Mouse (Mus musculus) hindbrain, embryonic 13.5 days (tissue): ENCODE results near the gene Dot1l. TPM values are rescaled to one million over a fixed set of nuclear protein-coding genes. Genes with fewer than 3 reads are reported as not detected.
A peak's percentile ranks its signal among the peaks of the same experiment; 100 is the strongest.

Source experiments
- ATAC-seq: fragments of 200-750 bp; cut with Nextera tagmentation; 2 replicates; pipeline ENCODE4 v1.8.0; 2017; ENCODE audit warnings: moderate TSS enrichment; ENCODE audit not compliant: low FRiP score
- H3K27ac ChIP-seq: fragments of 300-500 bp; sonication (generic); 2 replicates; pipeline ENCODE4 v1.5.1; 2015; ENCODE audit warnings: inconsistent platforms, mild to moderate bottlenecking, moderate library complexity
- H3K27me3 ChIP-seq: fragments of 300-500 bp; sonication (generic); 2 replicates; pipeline ENCODE4 v1.6.1; 2015; ENCODE audit warnings: mild to moderate bottlenecking, inconsistent platforms
- H3K36me3 ChIP-seq: fragments of 300-500 bp; sonication (generic); 2 replicates; pipeline ENCODE4 v1.6.1; 2015; ENCODE audit warnings: mild to moderate bottlenecking, inconsistent platforms
- H3K4me1 ChIP-seq: fragments of 300-500 bp; sonication (generic); replicated peaks from 2 replicates; pipeline ENCODE4 v1.6.1; 2015; ENCODE audit warnings: inconsistent platforms
- H3K4me2 ChIP-seq: fragments of 300-500 bp; sonication (generic); 2 replicates; pipeline ENCODE4 v1.6.1; 2015; ENCODE audit warnings: inconsistent platforms, mild to moderate bottlenecking, moderate library complexity
- H3K4me3 ChIP-seq: fragments of 300-500 bp; sonication (generic); 2 replicates; pipeline ENCODE4 v1.5.1; 2015; ENCODE audit warnings: mild to moderate bottlenecking, inconsistent platforms
- H3K9ac ChIP-seq: fragments of 300-500 bp; sonication (generic); 2 replicates; pipeline ENCODE4 v1.6.1; 2015; ENCODE audit warnings: mild to moderate bottlenecking, inconsistent platforms
- H3K9me3 ChIP-seq: fragments of 300-500 bp; sonication (generic); 2 replicates; pipeline ENCODE4 v1.6.1; 2016; ENCODE audit warnings: inconsistent platforms
- WGBS: fragments of 180-500 bp; shearing (Covaris S2); methylation state at CpG from one replicate; pipeline ENCODE4 v1.1.7; 2015; 5-methylcytosine and 5-hydroxymethylcytosine counted together
- polyA plus RNA-seq: library from polyadenylated mRNA; unstranded; fragments of >200 nt; fragmentation: Nextera tagmentation; extraction: Ambion mirVana; gene quantifications from 2 replicates; pipeline ENCODE4 v1.2.1, GENCODE M21; 2015

Gene Dot1l
- polyA plus RNA-seq: 18.9 and 19.4 TPM in 2 replicates

DNA sequence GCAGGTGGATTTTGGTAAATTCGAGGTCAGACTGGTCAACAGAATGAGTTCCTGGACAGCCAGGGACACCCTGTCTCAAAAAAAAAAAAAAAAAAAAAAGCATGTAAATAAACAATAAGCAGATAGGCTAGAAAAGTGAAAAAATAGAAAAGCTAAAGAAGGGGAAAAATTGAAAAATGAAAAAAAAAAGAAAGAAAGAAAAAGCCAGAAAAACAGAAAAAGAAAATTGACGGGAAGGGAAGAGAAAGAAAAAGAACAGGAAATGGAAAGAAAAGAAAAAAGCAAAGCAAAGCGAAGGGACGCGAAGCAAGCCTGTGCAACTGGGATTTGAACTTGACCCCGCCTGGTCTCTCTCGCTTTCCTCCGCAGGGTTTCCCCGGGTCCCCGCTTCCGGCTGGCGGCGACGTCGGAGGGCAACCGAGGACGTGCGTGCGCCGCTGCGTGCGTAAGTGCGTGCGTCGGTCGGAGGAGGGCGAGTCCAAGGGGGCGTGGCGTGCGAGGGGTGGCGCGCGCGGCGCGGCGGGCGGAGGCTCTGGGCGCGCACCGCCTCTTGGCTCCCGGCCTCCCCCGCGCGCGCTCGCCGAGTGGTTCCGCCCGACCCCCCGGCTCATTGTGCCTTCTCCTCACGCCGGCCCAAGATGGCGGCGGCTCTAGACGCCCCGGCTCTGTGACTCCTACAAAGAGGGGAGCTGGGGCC lies at the start of gene Dot1l:
TSS of gene Dot1l (plus strand) at position 613 of the 697 bp plus-strand sequence.
- peak within 1 kb of the TSS; percentile 98 for H3K9ac ChIP-seq
- H3K9me3 ChIP-seq: no peaks in the 10 kb centered on the region
- peak; percentile 91 for ATAC-seq
- peaks cover 61% of the 10 kb centered on the region for H3K4me1 ChIP-seq
- H3K36me3 ChIP-seq: no peaks in the 10 kb centered on the region
- peak within 1 kb of the TSS; percentile 94 for H3K4me3 ChIP-seq
- WGBS: 3% methylated on average over 22 of the region's 57 CpGs
- peak within 1 kb of the TSS; percentile 98 for H3K4me2 ChIP-seq
- no peaks in the 10 kb centered on the region for H3K27me3 ChIP-seq
- peak within 1 kb of the TSS; percentile 89 for H3K27ac ChIP-seq

DNA sequence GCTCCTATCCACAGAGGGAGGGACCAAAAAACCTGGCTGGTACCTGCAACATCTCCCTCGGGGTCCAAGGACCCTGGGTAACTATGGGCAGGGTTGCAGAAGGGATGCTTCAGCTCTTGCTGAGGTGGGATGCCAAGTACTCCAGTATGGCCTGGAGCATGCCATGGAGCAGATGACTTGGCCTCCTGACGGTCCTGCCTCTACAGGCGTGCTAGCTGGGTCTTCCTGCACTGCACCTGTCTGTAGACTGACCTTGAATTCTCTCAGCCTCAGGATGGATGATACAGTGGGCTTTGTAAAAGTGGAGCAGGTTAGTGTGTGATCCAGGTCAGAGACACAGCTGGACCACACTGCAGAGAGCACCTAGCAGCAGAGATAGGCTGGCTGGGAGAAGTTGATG lies 49.5 kb upstream of the Dot1l start:
- Histone ChIP-seq H3K36me3 (peaks cover 53% of the 10 kb centered on the region), H3K4me3 (no peak overlapping the region), H3K9me3 (no peaks in the 10 kb centered on the region), H3K4me2 (no peak overlapping the region), H3K27me3 (no peaks in the 10 kb centered on the region), H3K27ac (no peak overlapping the region), H3K9ac (no peak overlapping the region), H3K4me1 (peaks cover 36% of the 10 kb centered on the region)
- no peak for ATAC-seq
- 89% methylated on average over 3 of the region's 3 CpGs for WGBS

DNA sequence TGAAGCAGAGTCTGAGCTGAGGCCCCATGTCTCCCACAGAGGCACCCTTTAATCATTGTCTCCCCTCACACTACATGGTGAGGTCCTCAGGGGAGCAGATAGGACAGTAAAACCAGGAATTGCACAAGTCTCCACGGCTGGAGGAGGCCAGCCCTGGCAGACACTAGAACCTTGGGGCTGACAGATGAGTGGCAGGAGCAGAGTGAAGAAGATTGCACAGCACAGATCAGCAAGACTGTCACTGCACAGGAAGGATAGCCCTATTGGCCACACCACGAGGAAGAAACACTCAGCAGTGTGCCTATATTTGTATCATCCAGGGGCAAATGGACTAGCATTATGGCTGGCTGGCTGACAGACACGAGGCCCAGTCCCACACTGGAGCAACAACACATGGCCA lies 44.2 kb upstream of the Dot1l start:
- Histone ChIP-seq H3K27me3 (no peaks in the 10 kb centered on the region), H3K4me1 (no peaks in the 10 kb centered on the region), H3K27ac (no peak overlapping the region), H3K4me3 (no peak overlapping the region), H3K36me3 (peaks cover 100% of the 10 kb centered on the region), H3K4me2 (no peak overlapping the region), H3K9me3 (no peaks in the 10 kb centered on the region), H3K9ac (no peak overlapping the region)
- ATAC-seq: no peak
- 95% methylated on average over 3 of the region's 3 CpGs for WGBS

DNA sequence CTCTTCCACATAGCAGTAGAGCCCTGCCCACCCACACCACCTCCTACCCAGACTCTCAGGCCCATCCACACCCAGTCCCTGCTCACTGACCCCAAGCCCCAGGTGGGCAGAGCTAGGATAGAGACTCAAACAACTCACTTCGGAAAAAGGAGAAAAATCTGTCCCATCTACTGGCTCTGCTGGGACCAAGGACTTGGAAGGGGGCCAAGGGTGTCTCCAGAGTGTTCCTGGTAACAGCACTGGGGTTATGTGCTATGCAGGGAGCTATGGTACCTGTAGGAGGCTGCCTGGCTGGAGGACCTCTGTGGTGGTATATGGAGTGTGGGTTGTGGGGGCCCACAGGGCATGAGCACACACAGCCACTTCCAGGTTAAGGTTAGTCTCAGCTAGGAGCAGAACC lies 37.7 kb upstream of the Dot1l start:
- WGBS: 90% methylated on average over 1 of the region's 1 CpGs
- no peak overlapping the region for H3K9ac ChIP-seq
- no peaks in the 10 kb centered on the region for H3K4me1 ChIP-seq
- H3K36me3 ChIP-seq: peaks cover 100% of the 10 kb centered on the region
- ATAC-seq: no peak
- no peak overlapping the region for H3K27ac ChIP-seq
- no peak overlapping the region for H3K4me3 ChIP-seq
- no peaks in the 10 kb centered on the region for H3K9me3 ChIP-seq
- no peaks in the 10 kb centered on the region for H3K27me3 ChIP-seq
- no peak overlapping the region for H3K4me2 ChIP-seq

DNA sequence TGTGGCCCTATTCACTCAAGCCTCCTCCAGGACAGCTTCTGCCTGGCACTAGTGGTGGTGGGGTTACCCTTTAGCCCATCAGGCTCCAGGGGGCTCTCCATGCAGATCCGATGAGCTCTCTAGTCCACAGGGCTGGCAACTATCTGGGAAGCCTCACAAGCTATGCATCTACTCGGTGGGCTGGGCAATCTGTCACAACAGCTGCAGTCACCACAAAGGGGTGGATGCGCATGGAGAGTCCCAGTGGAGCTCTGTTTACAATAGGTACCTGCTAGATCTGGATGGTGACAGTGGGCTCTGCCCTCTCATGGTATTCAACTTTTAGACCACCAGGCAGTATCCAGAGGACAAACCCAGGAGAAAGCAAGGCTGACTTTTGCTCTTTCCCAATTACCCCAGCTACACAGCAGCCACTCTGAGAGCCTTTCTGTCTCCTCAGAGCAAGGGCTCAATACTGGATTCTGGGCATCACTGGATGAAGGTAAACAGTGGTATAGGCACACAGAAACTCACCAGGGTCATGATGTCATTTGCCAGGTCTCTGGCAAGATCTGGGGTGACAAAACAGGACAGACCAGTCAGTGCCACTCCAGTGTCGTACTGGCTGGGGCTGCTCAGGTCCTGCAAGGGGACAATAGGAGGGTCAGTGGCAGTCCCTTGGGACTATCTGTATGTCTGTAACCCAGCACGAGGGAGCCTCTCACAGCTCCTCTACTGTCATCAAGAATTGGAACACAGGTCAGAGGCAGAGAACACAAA lies 27.5 kb upstream of the Dot1l start:
- 83% methylated on average over 5 of the region's 5 CpGs for WGBS
- no peak overlapping the region for H3K4me2 ChIP-seq
- H3K4me1 ChIP-seq: no peaks in the 10 kb centered on the region
- ATAC-seq: no peak
- H3K9me3 ChIP-seq: no peaks in the 10 kb centered on the region
- no peak overlapping the region for H3K4me3 ChIP-seq
- peaks cover 99% of the 10 kb centered on the region for H3K36me3 ChIP-seq
- no peaks in the 10 kb centered on the region for H3K27me3 ChIP-seq
- no peak overlapping the region for H3K9ac ChIP-seq
- H3K27ac ChIP-seq: no peak overlapping the region

DNA sequence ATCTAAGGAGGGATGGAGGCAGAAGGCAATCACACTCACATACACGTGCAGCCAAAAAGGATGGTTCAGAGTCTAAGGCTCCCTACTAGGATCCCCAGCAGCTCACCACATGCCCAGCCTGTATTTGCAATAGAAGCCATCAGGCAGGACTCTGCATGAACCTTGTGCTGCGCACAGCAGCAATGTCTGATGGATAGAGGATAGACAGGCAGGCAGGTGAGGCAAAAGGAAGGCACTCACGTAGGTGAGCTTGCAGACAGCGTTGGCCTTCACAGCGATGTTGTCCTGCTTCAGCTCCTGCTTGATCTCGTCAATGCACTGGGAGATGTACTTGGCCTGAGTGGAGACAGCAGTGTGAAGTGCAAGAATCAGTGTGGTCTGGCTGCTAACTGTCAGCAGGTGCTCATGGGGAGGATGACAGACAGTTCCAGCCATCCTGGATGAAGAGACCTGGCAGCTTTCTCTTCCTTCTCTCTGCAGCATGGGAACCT lies 22.4 kb upstream of the Dot1l start:
- Histone ChIP-seq H3K4me2 (no peak overlapping the region), H3K9me3 (no peaks in the 10 kb centered on the region), H3K36me3 (peaks cover 76% of the 10 kb centered on the region), H3K4me1 (peaks cover 17% of the 10 kb centered on the region), H3K9ac (no peak overlapping the region), H3K4me3 (no peak overlapping the region), H3K27ac (no peak overlapping the region), H3K27me3 (no peaks in the 10 kb centered on the region)
- 92% methylated on average over 6 of the region's 6 CpGs for WGBS
- no peak for ATAC-seq

DNA sequence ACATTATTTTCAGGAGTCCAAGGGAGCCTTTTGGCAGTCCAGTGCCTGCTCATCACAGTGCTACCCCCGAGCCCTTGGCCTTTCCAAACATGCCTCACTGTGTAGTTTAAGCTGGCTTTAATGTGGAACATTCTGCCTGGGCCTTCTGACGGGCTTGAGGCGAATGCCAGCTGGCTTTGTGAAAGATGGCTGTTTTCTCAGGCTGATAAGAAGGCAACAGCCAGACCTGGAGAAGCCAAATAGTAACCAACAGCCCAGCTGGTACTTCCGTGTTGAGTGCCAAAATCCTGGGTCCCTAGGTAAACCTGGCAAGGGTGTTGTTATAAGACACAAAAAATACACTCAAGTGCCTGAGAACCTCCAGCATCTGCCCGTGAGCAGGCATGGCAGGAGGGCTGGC lies 18.3 kb upstream of the Dot1l start:
- peaks cover 55% of the 10 kb centered on the region for H3K4me1 ChIP-seq
- no peaks in the 10 kb centered on the region for H3K9me3 ChIP-seq
- WGBS: 79% methylated on average over 5 of the region's 5 CpGs
- peaks cover 36% of the 10 kb centered on the region for H3K36me3 ChIP-seq
- H3K9ac ChIP-seq: no peak overlapping the region
- no peak overlapping the region for H3K4me2 ChIP-seq
- no peak overlapping the region for H3K27ac ChIP-seq
- H3K27me3 ChIP-seq: no peaks in the 10 kb centered on the region
- no peak overlapping the region for H3K4me3 ChIP-seq
- ATAC-seq: no peak

DNA sequence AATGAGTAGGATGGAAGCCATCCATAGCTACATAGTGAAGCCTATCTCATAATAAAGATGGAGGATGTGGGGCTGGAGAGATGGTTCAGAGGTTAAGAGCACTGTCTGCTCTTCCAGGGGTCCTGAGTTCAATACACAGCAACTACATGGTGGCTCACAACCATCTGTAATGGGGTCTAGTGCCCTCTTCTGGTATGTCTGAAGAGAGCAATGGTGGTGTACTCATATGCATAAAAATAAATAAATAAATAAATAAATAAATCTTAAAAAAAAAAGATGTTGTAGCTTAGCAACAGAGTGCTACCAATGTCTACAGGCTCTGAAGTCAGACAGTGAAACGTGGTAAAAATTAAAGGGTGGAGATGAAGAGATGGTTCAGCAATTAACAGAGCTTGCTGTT lies 16.3 kb upstream of the Dot1l start:
- no peak overlapping the region for H3K27ac ChIP-seq
- no peak for ATAC-seq
- 75% methylated on average over 1 of the region's 1 CpGs for WGBS

DNA sequence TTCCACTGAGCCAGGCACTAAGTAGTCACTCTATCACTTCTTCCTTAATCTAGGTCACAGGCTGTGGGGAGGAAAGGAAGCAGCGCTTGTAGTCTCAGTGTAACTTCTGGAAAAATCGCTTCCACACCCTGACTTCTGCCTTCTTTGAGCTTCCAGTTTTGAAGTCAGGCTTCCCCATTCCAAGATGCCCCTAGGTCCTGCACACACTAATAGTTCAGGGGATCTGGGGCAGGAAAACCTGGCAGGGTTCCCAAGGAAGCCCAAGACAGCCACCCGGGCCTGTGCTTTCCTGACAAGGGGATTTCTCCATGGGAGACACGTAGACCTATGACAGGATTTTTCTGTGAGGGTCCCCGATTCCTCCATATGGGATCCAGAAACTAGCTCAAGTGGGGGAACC lies 13.9 kb upstream of the Dot1l start:
- Histone ChIP-seq H3K27ac (0 out of 2 replicates have a peak overlapping the region, but pooled peaks have one; percentile 84), H3K4me3 (peak overlapping the region; percentile 98), H3K4me1 (peaks cover 54% of the 10 kb centered on the region), H3K4me2 (peak overlapping the region; percentile 99), H3K36me3 (peaks cover 6% of the 10 kb centered on the region; the same call in 1 of the 2 replicates), H3K27me3 (no peaks in the 10 kb centered on the region), H3K9me3 (no peaks in the 10 kb centered on the region), H3K9ac (peak overlapping the region; percentile 95)
- ATAC-seq: no peak
- 34% methylated on average over 5 of the region's 5 CpGs for WGBS

More for the DNA sequence above, 16.3 kb upstream of the Dot1l start:
- H3K36me3 ChIP-seq: peaks cover 17% of the 10 kb centered on the region
- H3K4me2 ChIP-seq: no peak overlapping the region
- no peaks in the 10 kb centered on the region for H3K9me3 ChIP-seq
- H3K4me1 ChIP-seq: peaks cover 60% of the 10 kb centered on the region
- H3K27me3 ChIP-seq: no peaks in the 10 kb centered on the region
- H3K4me3 ChIP-seq: no peak overlapping the region
- H3K9ac ChIP-seq: no peak overlapping the region

DNA sequence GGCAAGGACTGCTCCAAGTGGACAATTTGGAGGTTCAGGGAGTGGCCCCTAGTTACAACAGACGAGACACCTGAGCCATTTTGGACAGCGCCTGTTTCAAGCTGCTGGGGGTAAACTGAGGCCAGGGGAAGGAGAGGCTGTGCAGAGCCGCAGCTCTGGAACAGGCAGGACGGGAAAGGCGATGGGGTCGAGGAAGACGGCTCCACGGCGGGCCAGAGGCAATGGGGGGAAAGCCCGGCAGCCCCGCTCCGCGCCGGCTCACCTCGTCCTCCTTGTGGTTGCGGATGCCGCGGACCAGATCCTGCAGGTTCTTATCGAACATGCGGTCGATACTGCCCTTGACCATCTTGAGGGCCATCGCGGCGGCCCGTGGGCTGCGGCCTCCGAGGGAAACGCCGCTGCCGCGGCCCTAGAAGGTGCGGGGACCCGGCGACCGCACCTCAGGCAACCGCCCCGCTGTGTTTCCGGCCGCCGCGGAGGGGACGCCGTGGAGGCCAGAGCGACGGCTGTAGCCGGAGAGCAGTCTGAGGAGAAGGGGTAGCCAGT lies 13.3 kb upstream of the Dot1l start:
- Histone ChIP-seq H3K9ac (peak overlapping the region; percentile 95), H3K4me3 (peak overlapping the region; percentile 98), H3K4me1 (peaks cover 49% of the 10 kb centered on the region), H3K27me3 (no peaks in the 10 kb centered on the region), H3K9me3 (no peaks in the 10 kb centered on the region), H3K27ac (peak overlapping the region; percentile 84), H3K36me3 (peaks cover 6% of the 10 kb centered on the region; the same call in 1 of the 2 replicates), H3K4me2 (peak overlapping the region; percentile 99)
- peak; percentile 17 for ATAC-seq
- under 1% methylated on average over 46 of the region's 46 CpGs for WGBS

DNA sequence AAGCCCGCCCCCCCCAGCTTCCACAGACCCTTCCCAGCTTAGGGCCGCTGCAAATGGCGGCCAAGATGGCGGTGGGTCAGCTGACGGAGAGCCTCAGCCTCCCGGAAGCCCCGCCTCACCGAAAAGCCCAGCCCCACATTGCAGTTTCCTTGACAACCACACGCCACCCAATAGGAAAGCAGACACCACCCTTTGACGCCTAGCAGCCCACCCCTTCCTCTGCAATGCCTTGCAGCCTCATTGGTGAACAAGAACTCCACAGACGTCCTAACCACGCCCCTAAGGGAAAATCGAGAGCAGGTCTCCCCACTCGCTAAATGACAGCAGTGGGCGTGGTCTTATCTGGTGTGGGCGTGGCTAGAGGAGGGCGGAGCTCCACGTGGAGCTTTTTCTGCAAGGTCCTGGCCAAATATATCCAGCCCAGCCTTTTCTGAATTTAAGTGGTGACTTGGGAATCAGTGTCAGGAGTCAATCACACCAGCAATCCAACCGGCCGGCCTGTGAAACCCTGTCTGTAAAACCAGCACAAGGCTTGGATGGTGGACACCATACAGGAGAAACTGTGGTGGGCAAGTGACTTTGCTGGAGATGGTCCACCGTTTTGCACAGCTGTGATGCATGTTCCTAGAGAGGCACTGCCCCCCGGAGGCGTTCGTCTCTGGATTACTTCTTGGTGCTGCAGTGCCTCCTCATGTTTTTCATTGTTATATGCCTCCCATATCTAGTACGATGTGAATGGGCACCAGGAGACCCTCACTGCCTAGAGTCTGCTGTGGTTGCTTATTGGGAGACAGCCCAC lies 12.6 kb upstream of the Dot1l start, which contains the start of gene Ap3d1:
TSS of gene Ap3d1 (minus strand) at position 85 of the 799 bp plus-strand sequence.
- Histone ChIP-seq H3K36me3 (peaks cover 1% of the 10 kb centered on the region; the same call in 1 of the 2 replicates), H3K4me2 (peak within 1 kb of the TSS; percentile 99), H3K27me3 (no peaks in the 10 kb centered on the region), H3K9ac (peak within 1 kb of the TSS; percentile 95), H3K9me3 (no peaks in the 10 kb centered on the region), H3K4me1 (peaks cover 45% of the 10 kb centered on the region), H3K27ac (peak within 1 kb of the TSS; percentile 84), H3K4me3 (peak within 1 kb of the TSS; percentile 98)
- WGBS: 2% methylated on average over 25 of the region's 25 CpGs
- peak; percentile 99 for ATAC-seq
